Mouse (Mus musculus) kidney, adult 2 months (tissue): Measurements from ENCODE around the gene Mbnl3.

Experiments
- CTCF ChIP-seq: fragments of 200-500 bp; conservative IDR thresholded peaks from 2 replicates; pipeline ENCODE4 v1.5.1; 2011; ENCODE audit warnings: low read depth, mild to moderate bottlenecking, control low read depth, low read length, moderate library complexity, mixed read lengths; ENCODE audit not compliant: insufficient read depth, insufficient read length
- POLR2A ChIP-seq: fragments of 200-500 bp; IDR thresholded peaks from one replicate; pipeline ENCODE4 v1.6.1; 2011; ENCODE audit warnings: low read depth, low read length, control low read depth

DNA sequence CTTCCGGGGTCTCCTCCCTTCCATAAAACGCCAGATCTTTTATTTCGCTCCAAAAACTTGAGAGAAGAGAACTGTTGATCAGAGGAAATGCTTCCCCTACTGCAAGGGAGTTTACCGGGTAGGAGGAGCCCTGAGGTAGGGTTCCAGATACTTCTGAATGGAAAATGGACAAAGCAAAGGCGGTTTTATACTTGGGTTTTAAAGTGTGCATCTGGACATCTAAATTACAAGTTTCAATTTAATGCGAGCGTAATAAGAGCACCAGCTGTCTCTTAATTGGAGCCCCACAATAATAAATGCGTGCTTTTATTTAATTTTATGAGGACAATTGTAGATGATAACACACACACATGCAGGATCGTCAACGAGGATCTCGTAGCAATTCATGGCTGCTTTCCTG lies at the start of gene Mbnl3:
- TF ChIP-seq CTCF (no peak), POLR2A (no peak)
